Mouse (Mus musculus) spleen, postnatal 4 days (tissue): ENCODE measurements around the gene Tmco5b.

Source experiments
- DNase-seq, 2 experiments: peaks; one replicate each; pipeline ENCODE4 v3.0.0; 2022; ENCODE audit warnings: low spot score in 2 of 2

Gene Tmco5b

DNA sequence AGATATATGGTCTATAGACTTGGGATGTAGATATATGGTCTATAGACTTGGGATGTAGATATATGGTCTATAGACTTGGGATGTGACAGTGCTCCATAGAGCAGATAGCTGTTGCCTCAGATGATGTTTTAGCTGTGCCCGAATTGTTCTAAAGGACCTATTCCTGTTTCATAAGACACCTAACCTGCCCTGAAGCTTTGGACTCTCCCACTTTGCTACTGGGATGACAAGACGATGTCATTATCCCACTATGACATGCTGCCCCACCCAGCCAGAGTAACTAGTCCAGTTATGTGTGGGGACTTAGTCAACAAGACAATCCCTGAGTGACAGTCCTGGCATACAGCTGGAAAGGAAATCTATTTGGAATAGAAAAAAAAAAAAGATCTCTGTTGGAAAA is at the start of gene Tmco5b:
Gene Tmco5b, plus strand, starts transcription at position 301 of the 400 bp plus-strand sequence.
- no peak for DNase-seq

- no peak for DNase-seq
Measured at GRCm38 (mm10) chr2:113236993-113237392, 48.5 kb upstream of the Tmco5b start.

- no peak for DNase-seq
Measured at GRCm38 (mm10) chr2:113238871-113239270, 46.7 kb upstream of the Tmco5b start.

DNA sequence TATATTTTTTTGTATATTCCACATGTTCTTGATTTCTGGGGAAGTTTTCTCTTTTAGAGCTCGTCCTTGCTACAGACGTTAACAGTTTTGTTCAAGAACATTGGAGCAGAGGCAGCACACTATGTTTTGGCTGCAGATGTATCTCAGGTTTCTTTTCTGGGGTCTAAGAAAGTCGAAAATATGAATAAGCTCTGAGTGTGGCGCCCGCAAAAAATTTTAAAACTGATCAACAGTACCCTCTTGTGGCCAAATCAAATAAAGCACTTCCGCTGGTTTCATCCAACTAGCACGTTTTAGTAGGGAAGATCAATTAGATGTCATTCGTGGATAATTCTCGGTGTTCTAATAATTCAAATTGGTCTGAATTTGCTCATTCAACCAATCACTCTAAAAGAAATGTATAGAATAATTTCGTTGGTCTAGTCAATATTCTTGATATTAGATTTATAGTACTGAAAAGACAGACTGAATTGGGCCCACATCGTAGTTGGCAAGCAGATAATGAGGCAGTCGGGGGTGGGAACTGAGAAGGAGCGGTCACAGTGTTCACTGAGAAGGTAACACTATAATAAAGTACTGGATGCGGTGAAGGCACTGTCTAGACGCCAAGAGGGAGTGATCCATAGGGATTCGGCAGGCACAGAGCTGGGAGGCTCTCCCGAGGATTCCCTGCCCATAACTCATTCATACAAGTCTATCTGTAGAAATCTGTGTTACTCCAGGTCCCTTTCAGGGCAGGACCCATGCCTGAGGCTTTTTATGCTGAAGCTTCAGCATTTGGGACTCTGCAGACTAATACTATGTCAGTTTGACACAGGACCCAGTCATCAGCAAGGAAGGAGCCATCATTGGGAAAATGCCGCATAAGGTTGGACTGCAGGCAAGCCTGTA is 17.1 kb downstream of the Tmco5b start:
- no peak for DNase-seq

DNA sequence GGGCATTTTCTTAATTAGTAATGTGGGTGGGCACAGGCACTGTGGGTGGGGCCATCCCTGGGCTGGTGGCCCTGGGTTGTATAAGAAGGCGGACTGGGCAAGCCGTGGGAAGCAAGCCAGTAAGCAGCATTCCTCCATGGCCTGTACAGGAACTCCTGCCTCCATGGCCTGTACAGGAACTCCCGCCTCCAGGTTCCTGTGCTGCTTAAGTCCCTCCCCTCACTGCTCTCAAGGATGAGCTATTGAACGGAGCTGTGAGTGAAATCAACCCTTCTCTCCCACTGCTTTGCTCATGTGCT is 17.7 kb downstream of the Tmco5b start:
- DNase-seq = no peak

GRCm38 (mm10) chr2:113305339-113305738 is 19.8 kb downstream of the Tmco5b start:
- DNase-seq = peak; percentile 36 to 79

DNA sequence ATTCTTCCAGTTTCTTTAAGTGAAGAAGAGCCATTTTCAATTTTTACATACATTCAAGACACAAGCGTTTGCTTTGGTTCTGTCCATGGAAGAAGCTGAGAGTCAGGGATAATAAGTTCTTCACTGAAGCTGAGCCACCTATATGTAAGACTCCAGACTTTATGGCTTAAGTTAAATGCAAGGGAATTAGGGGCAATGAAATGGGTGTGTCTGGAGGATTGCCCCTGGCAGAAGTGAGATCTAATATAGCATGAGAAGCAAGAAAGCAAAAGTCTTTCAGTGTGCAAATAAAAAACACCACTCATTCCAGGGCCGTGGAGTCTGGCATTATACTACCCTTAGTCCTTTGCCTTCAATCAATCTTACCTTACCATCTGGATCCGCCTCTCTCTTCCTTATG is 25.7 kb downstream of the Tmco5b start:
- DNase-seq = no peak

DNA sequence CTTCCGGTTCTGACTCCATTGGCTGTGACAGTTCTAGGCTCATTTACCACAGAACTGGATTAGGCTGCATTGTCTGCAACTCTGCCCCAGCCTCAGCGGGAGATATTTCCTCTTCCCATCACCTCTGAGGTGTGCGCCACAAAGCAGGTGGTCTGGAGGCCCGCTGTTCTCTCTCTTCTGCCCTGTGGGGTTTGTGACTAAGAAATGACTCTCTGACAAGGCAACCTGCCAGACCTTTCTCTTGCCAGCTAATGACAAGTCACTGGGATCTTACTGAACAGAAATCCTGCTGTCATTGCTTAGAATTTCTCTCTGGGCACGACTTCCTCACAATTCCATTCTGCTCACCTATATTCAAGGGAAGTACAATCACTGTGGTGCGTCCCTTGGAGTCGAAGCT is 37.5 kb downstream of the Tmco5b start:
- no peak for DNase-seq

DNA sequence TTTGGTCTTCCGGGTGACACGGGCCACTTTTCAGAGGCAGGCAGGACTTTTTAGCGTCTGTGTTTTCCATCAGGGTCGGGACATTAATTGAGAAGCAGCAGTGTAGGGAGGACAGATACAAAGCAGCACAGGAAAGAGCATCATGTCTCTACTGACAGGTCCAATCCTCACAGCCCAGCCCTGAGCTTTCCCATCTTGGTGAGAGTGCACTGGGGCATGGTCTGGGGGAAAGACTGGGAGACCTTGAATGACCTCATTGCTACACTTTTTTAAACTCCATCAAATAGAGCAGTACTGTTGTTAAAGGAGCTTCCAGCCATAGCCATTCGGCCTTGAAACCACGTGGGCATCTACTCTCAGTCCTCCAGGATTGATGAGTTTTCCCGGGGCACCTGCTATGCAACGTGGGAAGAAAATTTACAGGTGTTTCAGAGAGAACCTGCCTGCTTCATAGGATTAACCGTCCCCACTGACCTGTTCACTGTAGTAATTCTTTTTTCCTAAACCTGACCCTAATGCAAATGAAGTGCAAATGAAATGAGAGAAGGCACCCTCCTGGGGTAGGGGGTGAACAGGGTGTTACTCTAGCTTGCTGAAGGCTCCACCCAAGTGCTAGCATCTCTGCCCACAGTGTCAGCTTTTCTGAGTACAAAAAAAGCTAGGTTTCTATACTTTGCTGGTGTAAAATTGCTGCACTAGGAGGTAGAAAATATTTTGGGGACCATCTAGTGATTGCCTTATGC is 48.4 kb downstream of the Tmco5b start:
- no peak for DNase-seq

GRCm38 (mm10) chr2:113335561-113336294 is 50.2 kb downstream of the Tmco5b start:
- DNase-seq = no peak

DNA sequence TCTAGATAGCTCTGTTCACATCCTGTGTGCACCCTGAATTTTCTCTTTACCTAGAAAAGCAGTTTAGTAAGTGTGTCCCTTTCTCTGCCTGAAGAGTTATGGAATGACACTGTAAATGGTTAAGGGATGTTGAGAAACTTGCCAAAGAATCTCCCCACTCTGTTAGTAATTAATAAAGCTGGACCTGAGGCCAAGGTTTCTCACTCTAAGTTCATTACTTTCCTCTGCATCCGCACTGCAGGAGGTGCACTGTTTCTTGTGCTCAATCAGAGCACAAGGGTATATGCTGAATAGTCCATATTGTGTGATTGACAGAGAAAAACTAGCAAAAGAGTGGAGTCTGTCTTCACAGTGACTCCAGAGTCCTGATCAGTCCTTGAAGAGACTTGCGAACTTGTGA is 59.0 kb downstream of the Tmco5b start:
- no peak for DNase-seq
